Mouse (Mus musculus) fat pad, adult 2 months (tissue): ENCODE measurements around the gene Kazald1.

Experiments used
- DNase-seq: peaks from one replicate; pipeline ENCODE4 v3.0.0-alpha.2; 2011; ENCODE audit warnings: low read depth, low spot score; ENCODE audit errors: extremely low read depth

Kazald1 gene

DNA sequence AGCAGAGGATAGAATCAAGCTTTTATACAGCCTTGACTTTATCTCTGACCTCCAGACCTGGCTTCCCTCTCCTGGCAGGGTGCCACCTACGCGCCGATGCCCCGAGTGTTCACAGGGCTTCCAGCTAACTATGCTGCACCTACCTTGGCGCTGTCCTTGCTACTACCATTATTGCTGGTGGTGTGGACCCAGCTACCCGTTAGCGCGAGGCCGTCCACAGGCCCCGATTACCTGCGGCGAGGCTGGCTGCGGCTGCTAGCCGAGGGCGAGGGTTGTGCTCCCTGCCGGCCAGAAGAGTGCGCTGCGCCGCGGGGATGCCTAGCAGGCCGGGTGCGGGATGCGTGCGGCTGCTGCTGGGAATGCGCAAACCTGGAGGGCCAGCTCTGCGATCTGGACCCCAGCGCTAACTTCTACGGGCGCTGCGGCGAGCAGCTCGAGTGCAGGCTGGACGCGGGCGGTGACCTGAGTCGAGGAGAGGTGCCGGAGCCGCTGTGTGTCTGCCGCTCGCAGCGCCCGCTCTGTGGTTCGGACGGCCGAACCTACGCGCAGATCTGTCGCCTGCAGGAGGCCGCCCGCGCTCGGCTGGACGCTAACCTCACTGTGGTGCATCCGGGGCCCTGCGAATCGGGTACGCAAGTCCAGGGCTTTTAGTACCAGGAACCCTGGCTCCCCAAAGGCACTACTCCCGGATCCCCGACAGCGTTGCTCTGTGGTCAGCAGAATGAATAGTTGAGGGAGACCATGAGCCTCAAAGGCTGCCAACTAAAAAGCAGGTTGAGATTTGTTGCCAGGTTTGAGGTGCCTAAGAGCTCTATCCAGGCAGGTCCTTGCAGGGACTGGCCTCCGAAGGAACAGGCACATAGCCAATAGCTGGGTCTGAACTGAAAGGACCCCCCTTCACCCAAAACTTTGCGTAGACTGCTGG lies 1.8 kb downstream of the Kazald1 start:
- no peak for DNase-seq

DNA sequence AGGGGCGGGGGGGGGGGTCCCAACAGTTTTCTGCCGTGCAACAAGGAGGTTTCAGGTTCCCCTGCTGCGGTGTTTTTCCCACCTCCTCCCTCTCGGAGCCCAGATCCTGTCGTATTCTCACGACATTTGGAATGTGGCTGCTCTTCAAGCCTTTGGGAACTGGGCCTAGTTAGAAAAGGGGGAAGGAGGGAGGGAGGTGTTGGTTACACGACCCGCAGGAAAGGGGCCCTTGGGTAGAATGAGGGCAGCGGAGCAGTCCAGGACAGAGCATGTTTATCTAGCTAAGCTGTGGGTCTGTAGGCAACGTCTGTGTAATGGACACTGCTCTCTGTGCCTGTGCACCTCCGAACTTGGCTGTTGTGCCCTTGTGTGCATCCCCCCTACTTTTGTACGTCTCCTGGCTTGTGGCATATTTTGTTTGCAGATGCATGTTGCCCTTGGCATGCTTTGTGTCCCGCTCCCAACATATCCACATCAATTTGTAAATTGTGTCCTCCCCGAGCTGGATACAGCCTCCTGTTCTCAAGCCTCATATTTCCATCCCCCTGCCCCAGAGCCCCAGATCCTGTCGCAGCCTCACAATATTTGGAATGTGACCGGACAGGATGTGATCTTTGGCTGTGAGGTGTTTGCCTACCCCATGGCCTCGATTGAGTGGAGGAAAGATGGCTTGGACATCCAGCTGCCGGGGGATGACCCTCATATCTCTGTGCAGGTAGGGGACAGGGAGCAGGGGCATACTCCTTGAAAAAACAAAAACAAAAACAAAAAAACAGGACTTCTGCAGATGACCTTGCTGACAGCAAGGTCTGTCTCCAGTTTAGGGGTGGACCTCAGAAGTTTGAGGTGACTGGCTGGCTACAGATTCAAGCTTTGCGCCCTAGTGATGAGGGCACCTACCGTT lies 3.0 kb downstream of the Kazald1 start:
- DNase-seq, result no peak

DNA sequence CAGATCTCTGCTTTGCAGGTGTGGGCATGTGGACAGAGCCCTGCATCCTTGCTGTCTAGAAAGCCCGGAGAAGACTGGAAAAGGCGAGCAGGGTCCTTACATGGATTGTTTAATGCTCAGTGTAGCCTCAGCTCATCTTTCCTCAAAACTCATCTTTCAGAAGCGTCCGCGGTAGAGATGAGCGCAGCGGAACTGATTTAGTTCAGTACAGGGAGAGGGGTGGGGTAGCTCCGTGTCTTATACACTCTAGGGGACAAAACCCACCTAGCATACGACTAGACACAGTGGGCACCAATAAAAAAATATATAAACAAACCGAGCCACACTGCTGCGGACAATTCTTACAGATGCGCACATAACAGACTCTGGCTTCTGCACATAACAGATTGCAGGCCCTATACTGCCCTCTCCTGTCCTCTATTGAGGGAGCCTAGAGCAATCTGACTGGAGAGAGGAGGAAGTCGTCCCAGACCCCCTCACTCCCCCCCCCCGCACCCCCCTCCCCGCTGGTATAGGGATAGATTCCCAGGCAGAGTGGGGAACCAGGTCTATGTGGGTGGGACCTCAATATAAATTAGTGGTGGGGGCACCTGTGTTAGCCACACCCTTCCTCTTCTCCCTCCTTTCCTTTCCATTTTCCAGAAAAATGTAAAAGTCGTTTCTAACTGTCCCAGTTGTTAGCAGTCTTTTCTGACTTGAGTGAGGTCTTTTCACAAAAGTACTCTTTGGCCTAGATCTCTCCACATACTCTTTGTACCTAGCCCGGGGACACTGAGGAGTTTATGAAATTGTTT lies 4.1 kb downstream of the Kazald1 start:
- no peak for DNase-seq

DNA sequence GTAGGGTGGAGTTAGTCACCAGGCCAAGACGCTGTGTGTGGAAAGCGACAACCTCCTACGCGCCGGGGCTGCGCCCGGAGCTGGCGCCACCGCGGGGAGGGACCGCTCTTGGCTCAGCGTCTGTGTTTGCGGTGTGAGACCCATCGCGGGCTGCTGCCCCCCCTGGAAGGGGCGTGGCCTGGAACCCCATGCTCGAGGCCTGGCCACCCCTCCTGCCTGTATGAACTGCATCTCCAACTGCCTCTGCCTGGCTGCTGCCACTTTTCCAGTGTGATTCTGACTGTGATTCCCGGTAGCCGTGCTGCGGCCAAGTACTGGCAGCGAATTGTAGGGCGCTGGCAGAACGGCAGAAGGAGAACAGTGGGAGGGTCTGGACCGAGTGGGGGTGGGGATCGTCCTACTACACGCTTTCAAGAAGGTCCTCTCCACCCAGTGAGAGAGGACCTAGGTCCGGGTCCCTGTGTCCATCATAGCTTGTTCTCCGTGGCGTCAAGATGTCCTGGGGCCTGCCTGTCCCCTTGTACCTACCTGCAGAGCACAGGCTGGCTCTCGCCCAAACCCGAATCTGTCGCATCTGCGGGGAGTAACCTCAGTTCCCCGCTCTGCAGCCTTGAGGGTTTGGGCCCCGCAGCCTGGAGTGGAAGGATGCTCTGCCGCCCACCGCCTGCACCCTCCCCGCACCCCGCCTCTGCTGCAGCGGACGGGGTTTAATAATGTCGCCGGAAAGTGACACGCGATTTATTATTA lies 4.9 kb downstream of the Kazald1 start:
- peak; percentile 59 for DNase-seq

DNA sequence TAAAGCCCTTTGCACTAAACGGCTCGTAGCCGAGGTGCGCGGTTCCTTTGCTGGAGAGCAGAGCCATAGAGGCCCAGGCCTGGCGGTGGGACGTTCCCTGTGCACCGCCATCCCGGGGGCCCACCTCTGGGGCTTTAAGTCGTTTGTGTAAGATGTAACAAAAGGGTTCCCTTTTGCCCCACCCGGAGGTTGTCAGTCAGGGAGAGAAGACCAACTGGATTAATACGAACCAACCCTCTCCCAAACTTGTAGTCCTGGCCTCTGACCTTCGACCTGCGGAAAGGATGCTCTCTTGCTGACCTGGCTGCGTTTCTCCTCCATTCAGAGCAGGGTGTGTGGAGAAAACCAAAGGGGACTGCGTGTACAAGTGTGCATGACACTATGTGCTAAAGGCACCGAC lies 5.7 kb downstream of the Kazald1 start:
- DNase-seq, result no peak

DNA sequence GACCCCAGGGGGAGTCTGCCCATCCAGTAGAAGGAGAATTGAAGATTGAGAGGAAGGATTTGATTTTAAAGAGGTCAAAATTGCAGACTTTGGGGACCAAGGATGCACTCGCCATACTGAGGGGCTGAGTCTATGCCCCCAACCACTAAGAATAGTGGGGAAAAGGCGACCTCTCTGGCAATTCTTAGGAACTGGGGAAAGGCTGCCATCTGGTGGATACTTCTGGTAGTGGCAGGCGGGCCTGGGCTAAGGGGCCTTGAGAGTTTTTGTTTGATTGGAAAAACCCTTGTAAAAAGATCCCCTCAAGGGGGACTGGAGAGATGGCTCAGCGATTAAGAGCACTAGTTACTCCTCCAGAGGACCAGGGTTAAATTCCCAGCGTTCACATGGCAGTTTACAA lies 6.2 kb downstream of the Kazald1 start:
- DNase-seq, result no peak

DNA sequence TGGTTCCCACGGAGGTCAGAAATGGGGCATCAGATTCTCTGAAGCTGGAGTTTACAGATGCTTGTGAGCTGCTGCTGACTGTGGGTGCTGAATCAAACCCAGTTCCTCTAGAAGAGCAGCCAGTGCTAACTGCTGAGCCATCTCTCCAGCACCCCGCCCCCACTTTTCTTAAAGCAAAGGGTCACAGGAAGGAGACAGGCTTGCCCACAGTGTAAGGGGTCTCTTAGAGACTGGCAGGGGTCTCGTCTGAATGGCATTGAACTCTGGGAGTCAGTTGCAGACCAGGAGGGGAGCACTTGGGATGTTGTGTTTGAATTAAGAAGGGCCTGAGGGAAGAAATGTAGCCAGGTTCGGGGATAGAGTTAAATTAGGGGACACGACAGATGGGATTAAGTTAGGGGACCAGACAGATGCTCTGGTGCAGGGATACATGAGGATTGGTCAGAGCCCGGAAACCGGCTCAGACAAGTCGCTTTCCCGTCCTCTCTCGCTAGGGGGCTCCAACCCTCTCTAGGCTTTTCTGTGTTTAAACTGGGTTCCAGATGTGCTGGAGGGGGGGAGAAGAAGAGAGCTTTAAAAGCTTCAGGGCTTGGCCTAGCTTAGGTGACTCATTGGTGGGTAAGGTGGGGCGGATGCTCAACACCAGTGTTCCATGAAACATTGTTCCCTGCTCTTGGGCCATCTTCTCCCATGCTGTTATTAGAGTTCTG lies 7.0 kb downstream of the Kazald1 start:
- DNase-seq, result no peak

DNA sequence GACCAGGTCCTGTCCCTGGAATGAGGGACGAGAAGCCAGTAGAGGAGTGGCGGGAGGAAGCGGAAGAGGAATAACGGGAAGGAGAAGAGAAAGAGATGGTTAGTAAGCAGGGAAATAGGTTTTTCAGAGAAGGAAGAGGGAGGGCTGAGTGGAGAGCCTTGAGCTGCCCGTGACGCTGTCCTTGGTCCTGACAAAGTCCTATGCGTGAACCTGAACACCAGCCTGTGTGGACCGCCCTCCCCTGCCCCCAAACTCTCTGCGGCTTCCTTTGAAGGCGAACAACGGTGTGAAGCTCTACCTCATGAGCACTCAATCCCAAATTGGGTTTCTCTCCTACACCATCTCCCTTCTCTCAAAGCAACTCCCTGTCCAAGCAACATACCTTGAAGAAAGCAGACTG lies 22.8 kb downstream of the Kazald1 start:
- no peak for DNase-seq

DNA sequence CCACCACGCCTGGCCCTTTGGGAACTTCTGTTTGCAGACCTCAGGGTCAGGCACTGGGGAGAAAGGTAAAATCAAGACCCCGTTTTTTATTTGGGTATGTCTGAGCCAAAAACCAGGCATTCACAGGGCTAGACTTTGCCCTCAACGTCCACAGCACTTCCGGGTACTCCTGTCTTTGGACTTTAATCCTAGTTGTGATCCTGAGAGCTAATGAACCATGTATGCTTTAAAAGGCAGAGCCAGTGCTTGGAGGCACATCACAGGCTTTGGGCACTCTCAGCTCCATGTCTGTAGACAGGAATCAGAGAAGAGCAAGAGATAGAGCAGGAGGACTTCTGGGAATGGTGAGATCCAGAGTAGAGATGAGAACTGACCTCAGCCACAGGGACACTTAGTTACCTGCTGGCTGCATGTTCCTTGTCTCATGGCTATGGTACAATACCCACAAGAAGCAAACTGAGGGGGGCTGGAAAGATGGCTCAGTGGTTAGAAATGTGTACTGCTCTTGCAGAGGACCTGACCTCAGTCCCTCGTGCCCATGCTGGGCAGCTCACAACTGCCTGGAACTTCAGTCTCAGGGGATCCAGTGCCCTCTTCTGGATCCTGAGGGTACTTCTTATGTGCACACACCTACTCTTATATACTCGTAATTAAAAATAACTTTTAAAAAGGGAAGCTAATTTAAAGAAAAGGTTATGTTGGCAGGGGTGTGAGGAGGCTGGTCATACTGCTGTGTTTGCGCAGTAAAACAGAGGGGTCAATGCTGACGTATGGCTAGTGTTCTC lies 25.6 kb downstream of the Kazald1 start:
- DNase-seq, result no peak

DNA sequence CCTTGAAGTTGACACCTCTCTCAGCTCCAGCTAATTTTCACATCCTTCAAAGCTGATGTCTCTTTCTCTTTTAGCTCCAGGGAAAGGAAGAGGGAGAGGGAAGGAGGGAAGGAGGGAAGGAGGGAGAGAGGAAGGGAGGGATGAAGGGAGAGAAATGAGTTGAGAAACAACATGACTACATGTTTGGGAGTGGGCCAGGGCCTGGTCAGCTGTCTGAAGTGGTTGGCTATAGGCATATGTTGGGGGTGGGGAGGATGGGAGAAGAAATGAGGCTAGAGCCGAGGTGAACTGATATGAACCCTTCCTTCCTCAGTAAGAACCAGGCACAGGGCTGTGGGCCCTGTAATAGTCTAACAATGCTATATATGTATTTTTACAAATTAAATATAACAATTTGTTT lies 30.6 kb downstream of the Kazald1 start:
- no peak for DNase-seq

DNA sequence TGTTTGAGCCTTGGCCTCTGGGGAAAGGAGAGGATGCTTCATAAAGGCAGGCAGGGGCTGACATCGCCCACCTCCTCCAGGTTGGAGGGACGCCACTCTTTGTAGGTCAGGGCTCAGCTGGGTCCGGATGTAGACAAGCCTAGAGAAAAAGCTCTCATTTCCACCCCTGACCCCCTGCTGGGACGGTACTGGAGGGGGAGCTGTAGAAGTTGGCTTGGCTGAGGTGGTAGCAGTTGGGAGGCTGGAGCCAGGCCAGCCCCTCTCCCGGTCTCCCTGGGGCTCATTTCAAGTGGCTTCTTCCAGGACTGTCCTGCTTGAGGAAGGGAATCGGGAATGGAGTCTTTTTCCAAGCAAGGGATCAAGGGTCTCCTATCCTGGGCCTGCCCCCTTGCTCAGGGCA lies 31.6 kb downstream of the Kazald1 start:
- DNase-seq, result no peak

DNA sequence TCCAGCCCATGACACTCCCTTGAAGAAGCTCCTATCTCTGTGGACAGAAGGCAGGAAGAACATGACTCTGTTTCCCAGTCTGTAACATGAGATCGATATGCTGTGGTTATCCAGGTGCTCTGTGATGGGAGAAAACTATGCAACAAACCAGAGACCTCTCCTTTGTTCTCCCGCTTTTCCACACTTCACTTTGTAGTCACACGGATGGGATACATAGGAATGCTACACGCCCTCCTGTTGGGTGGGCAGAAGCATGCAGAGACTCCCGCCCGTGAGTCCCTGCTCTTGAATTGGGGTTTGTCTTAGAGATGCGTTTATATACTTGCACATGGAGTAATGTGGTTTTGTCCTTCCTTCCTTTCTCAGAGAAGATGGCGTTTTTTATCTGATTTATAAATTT lies 35.6 kb downstream of the Kazald1 start:
- DNase-seq, result no peak

DNA sequence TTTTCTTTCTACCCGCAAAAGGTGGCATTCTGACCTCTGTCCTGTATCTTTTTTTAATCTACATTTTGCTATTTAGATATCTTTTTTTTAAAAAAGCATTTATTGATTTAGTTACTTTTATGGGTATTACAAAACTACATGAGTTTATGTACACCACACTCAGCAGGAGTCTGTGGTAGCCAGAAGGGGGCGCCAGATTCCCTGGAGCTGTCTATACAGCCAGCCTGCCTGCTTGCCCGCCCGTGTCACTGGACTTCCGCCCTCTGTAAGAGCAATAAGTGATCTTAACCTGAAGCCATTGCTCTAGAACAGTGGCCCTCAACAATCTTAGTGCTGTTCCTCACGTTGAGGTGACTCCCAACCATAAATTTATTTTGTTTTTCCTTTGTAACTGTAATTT lies 37.4 kb downstream of the Kazald1 start:
- no peak for DNase-seq

DNA sequence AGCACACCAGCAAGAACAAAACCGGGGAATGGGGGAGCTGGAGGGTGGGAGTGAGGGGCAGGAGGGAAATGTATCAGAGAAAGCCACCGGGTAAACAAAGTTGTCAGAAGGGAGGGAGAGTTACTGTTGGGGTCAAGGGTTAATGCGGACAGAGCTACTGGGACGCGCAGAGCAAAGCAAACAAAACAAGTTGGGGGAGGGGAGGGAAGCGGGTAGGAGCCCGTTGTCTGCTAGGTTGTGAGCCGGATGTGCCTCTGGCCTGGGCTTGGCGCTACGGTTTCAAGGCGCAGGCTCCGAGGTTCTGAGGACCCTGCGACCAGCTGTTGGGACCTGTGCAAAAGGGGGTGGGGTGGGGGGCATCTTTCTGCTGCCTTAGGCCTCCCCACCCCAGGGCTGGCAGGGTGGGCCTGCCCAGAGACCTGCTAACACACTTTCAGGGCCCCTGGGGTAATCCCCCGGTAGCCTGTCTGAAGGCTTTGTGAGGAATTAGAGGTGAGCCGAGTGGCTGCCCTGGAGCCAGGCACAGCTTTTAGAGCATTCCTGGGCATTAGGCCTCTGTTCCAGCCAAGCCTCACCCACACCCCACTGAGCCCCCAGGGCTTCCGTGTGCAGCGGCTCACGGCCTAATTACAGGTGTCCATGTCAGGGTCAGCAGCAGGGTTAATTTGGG lies 38.9 kb downstream of the Kazald1 start:
- DNase-seq, result no peak

DNA sequence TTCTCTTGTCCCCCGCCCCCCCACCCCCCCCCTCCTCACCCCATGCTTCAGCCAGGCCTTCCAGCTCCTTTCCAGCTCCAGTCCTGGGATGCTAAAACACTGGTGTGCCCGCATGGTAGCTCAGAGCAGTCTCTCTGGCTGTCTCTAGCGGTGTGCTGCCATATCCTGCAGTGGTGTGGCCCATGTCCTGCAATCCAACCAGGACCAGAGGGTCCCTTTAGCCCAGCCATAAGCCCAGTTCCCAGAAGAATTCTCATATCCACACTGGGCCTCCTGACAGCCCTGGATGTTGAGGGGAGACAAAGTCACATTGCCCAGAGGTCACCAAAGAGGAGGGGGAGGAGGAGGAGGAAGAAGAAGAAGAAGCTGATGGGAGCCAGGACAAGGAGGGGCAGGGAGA lies 39.7 kb downstream of the Kazald1 start:
- no peak for DNase-seq

DNA sequence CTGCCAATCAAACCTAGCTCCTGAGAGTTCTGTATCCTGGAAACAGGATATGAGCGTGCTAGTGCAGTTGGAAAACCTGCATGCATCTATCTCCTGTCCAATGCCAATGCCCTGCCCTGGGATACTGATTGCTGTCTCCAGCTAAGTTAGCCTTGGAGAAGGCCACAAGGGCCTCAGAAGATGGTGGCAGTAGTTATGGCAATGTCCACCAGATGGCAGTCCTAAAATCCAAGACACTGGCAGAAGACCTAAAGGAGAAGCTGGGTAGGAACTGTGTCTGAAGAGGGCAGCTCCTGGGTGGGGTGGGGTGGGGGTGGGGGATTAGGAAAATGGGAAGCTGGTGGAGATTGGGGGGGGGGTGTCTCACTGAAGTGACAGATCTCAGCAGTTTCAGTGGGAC lies 41.8 kb downstream of the Kazald1 start:
- DNase-seq, result no peak
